Mouse (Mus musculus) olfactory bulb, adult 2 months (tissue): ENCODE data around the gene Mif4gd. TPM values are rescaled to one million over a fixed set of nuclear protein-coding genes. Genes with fewer than 3 reads are reported as not detected.

ENCODE experiments used
- H3K27ac ChIP-seq: fragments of 200-500 bp; 2 replicates; pipeline ENCODE4 v1.5.1; 2012; ENCODE audit warnings: low read depth, low read length; ENCODE audit not compliant: insufficient read depth
- H3K4me1 ChIP-seq: fragments of 200-500 bp; 2 replicates; pipeline ENCODE4 v1.6.1; 2012; ENCODE audit warnings: low read length; ENCODE audit not compliant: control insufficient read depth, insufficient read depth
- H3K4me3 ChIP-seq: fragments of 200-500 bp; 2 replicates; pipeline ENCODE4 v1.5.1; 2012; ENCODE audit warnings: mild to moderate bottlenecking, low read depth, low read length, moderate library complexity; ENCODE audit not compliant: insufficient read depth
- CTCF ChIP-seq: fragments of 200-500 bp; IDR thresholded peaks from 2 replicates; pipeline ENCODE4 v1.5.1; 2012; ENCODE audit warnings: low read depth, mild to moderate bottlenecking, low read length, moderate library complexity; ENCODE audit not compliant: insufficient read depth
- POLR2A ChIP-seq: fragments of 200-500 bp; IDR thresholded peaks from 2 replicates; pipeline ENCODE4 v1.6.1; 2012; ENCODE audit warnings: mild to moderate bottlenecking, low read depth, low read length, moderate library complexity; ENCODE audit not compliant: insufficient read depth
- WGBS: fragments of 180-500 bp; shearing (Covaris S2); methylation state at CpG from one replicate; pipeline ENCODE4 v1.1.7; 2018; 5-methylcytosine and 5-hydroxymethylcytosine counted together
- polyA plus RNA-seq: library from polyadenylated mRNA; stranded (reverse); fragments of >200 nt; gene quantifications from 2 replicates; pipeline ENCODE4 v1.2.4, GENCODE M21; 2012; ENCODE audit warnings: low replicate concordance; ENCODE audit not compliant: missing spikeins, insufficient read depth, insufficient read length

The Mif4gd gene
- polyA plus RNA-seq, 1 experiment, result not detected

- no peak for TF ChIP-seq POLR2A
- TF ChIP-seq CTCF, result no peak
- no peak overlapping the region for H3K4me3 ChIP-seq
- H3K27ac ChIP-seq, result no peak overlapping the region
- WGBS, result 77% methylated on average over 23 of the region's 23 CpGs
- peaks cover 25% of the 10 kb centered on the region for H3K4me1 ChIP-seq
Observed at GRCm38 (mm10) chr11:115608421-115609399, 4.1 kb downstream of the Mif4gd start.

GRCm38 (mm10) chr11:115606733-115607132 is 6.0 kb downstream of the Mif4gd start:
- Histone ChIP-seq H3K4me1 (peaks cover 22% of the 10 kb centered on the region), H3K4me3 (no peak overlapping the region), H3K27ac (no peak overlapping the region)
- TF ChIP-seq CTCF (no peak), POLR2A (no peak)
- WGBS, result 96% methylated on average over 18 of the region's 18 CpGs

GRCm38 (mm10) chr11:115604304-115604696 is 8.5 kb downstream of the Mif4gd start:
- WGBS, result under 1% methylated on average over 26 of the region's 26 CpGs
- peak overlapping the region; percentile 98 for H3K27ac ChIP-seq
- H3K4me3 ChIP-seq, result peak overlapping the region; percentile 74
- TF ChIP-seq POLR2A, result no peak
- peaks cover 33% of the 10 kb centered on the region for H3K4me1 ChIP-seq

GRCm38 (mm10) chr11:115603476-115604303 is 9.1 kb downstream of the Mif4gd start, which contains the start of the genes Mrps7 and Gga3:
Mrps7 (plus strand) TSS chr11:115603925.
Gga3 (minus strand) TSS chr11:115604051.
- H3K27ac ChIP-seq, result peak within 1 kb of the TSS; percentile 98
- TF ChIP-seq CTCF (0 out of 2 replicates have a peak, but pooled peaks have one; percentile 8), POLR2A (peak; percentile 63)
- H3K4me1 ChIP-seq, result peaks cover 33% of the 10 kb centered on the region
- under 1% methylated on average over 90 of the region's 93 CpGs for WGBS
- peak within 1 kb of the TSS; percentile 74 for H3K4me3 ChIP-seq

DNA sequence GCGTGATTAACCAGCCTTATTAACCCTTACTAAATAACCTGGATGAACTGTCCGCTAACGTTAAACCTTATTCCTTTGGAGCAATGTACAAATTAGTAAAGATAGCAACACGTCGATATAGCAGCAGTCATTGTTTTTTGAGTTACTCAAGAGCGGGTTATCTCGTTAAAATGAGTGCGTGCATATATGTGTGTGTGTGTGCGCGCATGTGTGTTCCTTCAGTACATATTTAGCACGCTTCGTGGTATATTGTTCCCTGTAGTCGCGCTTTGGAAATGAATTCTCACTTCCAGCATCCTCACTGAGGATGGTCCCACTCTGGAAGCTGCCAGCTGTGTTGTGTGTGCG is 9.7 kb downstream of the Mif4gd start:
- 3% methylated on average over 15 of the region's 15 CpGs for WGBS
- TF ChIP-seq CTCF, result no peak
- no peak for TF ChIP-seq POLR2A
- Histone ChIP-seq H3K4me1 (peaks cover 33% of the 10 kb centered on the region), H3K27ac (peak overlapping the region; percentile 22; the same call in 1 of the 2 replicates), H3K4me3 (peak overlapping the region; percentile 74)

- TF ChIP-seq POLR2A (no peak), CTCF (no peak)
Observed at GRCm38 (mm10) chr11:115601174-115601573, 11.6 kb downstream of the Mif4gd start.

GRCm38 (mm10) chr11:115600743-115601142 is 12.0 kb downstream of the Mif4gd start:
- TF ChIP-seq POLR2A, result no peak
- H3K4me1 ChIP-seq, result peaks cover 30% of the 10 kb centered on the region
- H3K27ac ChIP-seq, result no peak overlapping the region
- no peak overlapping the region for H3K4me3 ChIP-seq
- WGBS, result 92% methylated on average over 15 of the region's 15 CpGs

More at GRCm38 (mm10) chr11:115601174-115601573, 11.6 kb downstream of the Mif4gd start:
- 92% methylated on average over 4 of the region's 4 CpGs for WGBS
- Histone ChIP-seq H3K4me1 (peaks cover 33% of the 10 kb centered on the region), H3K4me3 (no peak overlapping the region), H3K27ac (no peak overlapping the region)

DNA sequence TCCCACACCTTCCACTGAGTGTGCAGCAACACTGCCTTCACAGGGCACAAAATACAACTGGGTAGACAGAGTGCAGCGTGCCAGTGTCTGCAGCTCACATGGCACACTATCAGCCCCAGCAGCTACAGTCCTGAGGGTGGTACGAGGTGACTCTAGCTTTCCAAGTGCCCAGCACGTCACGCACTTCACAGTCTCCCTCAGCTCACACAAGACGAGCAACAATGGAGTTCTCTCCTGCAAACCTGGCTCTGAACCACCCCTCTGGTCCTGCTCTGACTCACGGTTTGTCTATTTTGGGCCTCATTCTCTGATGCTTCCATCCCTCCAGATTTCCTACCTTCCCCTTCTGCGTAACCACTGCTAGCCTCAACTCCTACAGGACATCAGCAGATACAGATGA is 13.0 kb downstream of the Mif4gd start:
- TF ChIP-seq CTCF (no peak), POLR2A (no peak)
- WGBS, result 49% methylated on average over 7 of the region's 7 CpGs
- Histone ChIP-seq H3K27ac (peak overlapping the region; percentile 41; the same call in 1 of the 2 replicates), H3K4me1 (peaks cover 24% of the 10 kb centered on the region), H3K4me3 (no peak overlapping the region)

DNA sequence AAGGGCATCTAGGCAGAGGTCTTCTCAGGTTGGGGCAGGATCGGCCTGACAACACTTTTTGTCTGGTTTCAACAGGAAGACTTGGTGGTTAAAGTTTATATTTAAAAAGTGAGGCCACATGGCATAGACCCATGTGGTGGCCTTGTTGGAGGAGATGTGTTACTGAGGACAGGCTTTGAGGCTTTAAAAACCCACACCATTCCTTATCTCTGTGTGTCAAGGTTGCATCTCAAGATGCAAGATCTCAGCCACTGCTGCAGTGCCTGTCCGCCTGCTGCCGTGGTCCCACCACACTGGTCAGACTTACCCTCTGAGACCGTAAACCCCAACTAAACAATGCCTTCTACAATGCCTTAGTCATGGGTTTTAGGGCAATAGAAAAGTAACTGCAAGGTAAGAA is 14.5 kb downstream of the Mif4gd start:
- Histone ChIP-seq H3K27ac (no peak overlapping the region), H3K4me1 (peaks cover 20% of the 10 kb centered on the region), H3K4me3 (no peak overlapping the region)
- 94% methylated on average over 4 of the region's 4 CpGs for WGBS
- TF ChIP-seq POLR2A (no peak), CTCF (no peak)
